Mouse (Mus musculus): ENCODE data around the gene Olfr281.
"Not testable (repeated sequence)": the region's sequence is repeated elsewhere in the genome, so short reads cannot be mapped to it uniquely, and the experiment has no call there.

Gene Olfr281

GRCm38 (mm10) chr15:98452288-98452687 is at the start of gene Olfr281:
TSS of gene Olfr281 (plus strand) at chr15:98452588.
- no peak for DNase-seq (ENCODE audit: low read depth)

GRCm38 (mm10) chr15:98408406-98409060 is 43.9 kb upstream of the Olfr281 start:
- DNase-seq (ENCODE audit: low read depth), result no peak

- no peak for DNase-seq (ENCODE audit: low read depth)
These were observed 42.8 kb upstream of the Olfr281 start for GRCm38 (mm10) chr15:98409635-98410034.

GRCm38 (mm10) chr15:98410249-98410648 is 42.1 kb upstream of the Olfr281 start:
- DNase-seq (ENCODE audit: low read depth), result no peak

- no peak for DNase-seq (ENCODE audit: low read depth)
These were observed 36.4 kb upstream of the Olfr281 start for GRCm38 (mm10) chr15:98415996-98416395.

- not testable (repeated sequence) for DNase-seq (ENCODE audit: low read depth)
These were observed 35.6 kb upstream of the Olfr281 start for GRCm38 (mm10) chr15:98416802-98417201.

GRCm38 (mm10) chr15:98417285-98417684 is 35.1 kb upstream of the Olfr281 start:
- not testable (repeated sequence) for DNase-seq (ENCODE audit: low read depth)

GRCm38 (mm10) chr15:98418096-98418495 is 34.3 kb upstream of the Olfr281 start:
- no peak for DNase-seq (ENCODE audit: low read depth)

GRCm38 (mm10) chr15:98420897-98421296 is 31.5 kb upstream of the Olfr281 start:
- no peak for DNase-seq (ENCODE audit: low read depth)

GRCm38 (mm10) chr15:98424326-98424725 is 28.1 kb upstream of the Olfr281 start:
- no peak for DNase-seq (ENCODE audit: low read depth)

- DNase-seq (ENCODE audit: low read depth), result no peak
These were observed 27.6 kb upstream of the Olfr281 start for GRCm38 (mm10) chr15:98424753-98425152.

- no peak for DNase-seq (ENCODE audit: low read depth)
These were observed 27.2 kb upstream of the Olfr281 start for GRCm38 (mm10) chr15:98425188-98425587.

GRCm38 (mm10) chr15:98430925-98431324 is 21.5 kb upstream of the Olfr281 start, which contains the start of gene Olfr282:
TSS of gene Olfr282 (plus strand) at chr15:98431225.
- DNase-seq (ENCODE audit: low read depth), result not testable (repeated sequence)

GRCm38 (mm10) chr15:98444561-98444960 is 7.8 kb upstream of the Olfr281 start:
- no peak for DNase-seq (ENCODE audit: low read depth)

- no peak for DNase-seq (ENCODE audit: low read depth)
These were observed 3.9 kb upstream of the Olfr281 start for GRCm38 (mm10) chr15:98448521-98448920.

GRCm38 (mm10) chr15:98469596-98469995 is 17.2 kb downstream of the Olfr281 start, which contains the start of gene OR5BS1P:
TSS of gene OR5BS1P (plus strand) at chr15:98469896.
- no peak for DNase-seq (ENCODE audit: low read depth)

GRCm38 (mm10) chr15:98471539-98471938 is 19.2 kb downstream of the Olfr281 start:
- no peak for DNase-seq (ENCODE audit: low read depth)

- no peak for DNase-seq (ENCODE audit: low read depth)
These were observed 22.6 kb downstream of the Olfr281 start for GRCm38 (mm10) chr15:98474958-98475357.

- peak; percentile 13 for DNase-seq (ENCODE audit: low read depth)
These were observed 23.0 kb downstream of the Olfr281 start for GRCm38 (mm10) chr15:98475382-98475781.

GRCm38 (mm10) chr15:98476281-98476680 is 23.9 kb downstream of the Olfr281 start:
- no peak for DNase-seq (ENCODE audit: low read depth)

- DNase-seq (ENCODE audit: low read depth), result no peak
These were observed 27.2 kb downstream of the Olfr281 start for GRCm38 (mm10) chr15:98479568-98480102.

GRCm38 (mm10) chr15:98482701-98483100 is 30.3 kb downstream of the Olfr281 start, which contains the start of gene Lalba:
TSS of gene Lalba (minus strand) at chr15:98482721.
- no peak for DNase-seq (ENCODE audit: low read depth)
